Mouse (Mus musculus) stomach, embryonic 15.5 days (tissue): ENCODE results near the gene Kitl. TPM values are rescaled to one million over a fixed set of nuclear protein-coding genes. Genes with fewer than 3 reads are reported as not detected.

Experiments
- ATAC-seq: fragments of 200-750 bp; cut with Nextera tagmentation; 2 replicates; pipeline ENCODE4 v1.8.0; 2017; ENCODE audit warnings: low read depth, moderate number of reproducible peaks, moderate TSS enrichment; ENCODE audit not compliant: insufficient read depth, low FRiP score
- H3K27ac ChIP-seq: fragments of 300-500 bp; sonication (generic); 2 replicates; pipeline ENCODE4 v1.5.1; 2015; ENCODE audit warnings: mild to moderate bottlenecking, inconsistent platforms
- H3K27me3 ChIP-seq: fragments of 300-500 bp; sonication (generic); replicated peaks from 2 replicates; pipeline ENCODE4 v1.6.1; 2015; ENCODE audit warnings: inconsistent platforms
- H3K36me3 ChIP-seq: fragments of 300-500 bp; sonication (generic); 2 replicates; pipeline ENCODE4 v1.6.1; 2015; ENCODE audit warnings: inconsistent platforms
- H3K4me1 ChIP-seq: fragments of 300-500 bp; sonication (generic); 2 replicates; pipeline ENCODE4 v1.6.1; 2015; ENCODE audit warnings: inconsistent platforms
- H3K4me2 ChIP-seq: fragments of 300-500 bp; sonication (generic); 2 replicates; pipeline ENCODE4 v1.6.1; 2015; ENCODE audit warnings: mild to moderate bottlenecking, inconsistent platforms
- H3K4me3 ChIP-seq: fragments of 300-500 bp; sonication (generic); replicated peaks from 2 replicates; pipeline ENCODE4 v1.5.1; 2015; ENCODE audit warnings: inconsistent platforms
- H3K9ac ChIP-seq: fragments of 300-500 bp; sonication (generic); 2 replicates; pipeline ENCODE4 v1.6.1; 2015; ENCODE audit warnings: inconsistent platforms
- H3K9me3 ChIP-seq: fragments of 300-500 bp; sonication (generic); 2 replicates; pipeline ENCODE4 v1.6.1; 2016; ENCODE audit warnings: inconsistent platforms
- WGBS: fragments of 180-500 bp; shearing (Covaris S2); methylation state at CpG from one replicate; pipeline ENCODE4 v1.1.7; 2015; 5-methylcytosine and 5-hydroxymethylcytosine counted together
- polyA plus RNA-seq: library from polyadenylated mRNA; unstranded; fragments of >200 nt; fragmentation: Nextera tagmentation; extraction: Ambion mirVana; gene quantifications from 2 replicates; pipeline ENCODE4 v1.2.1, GENCODE M21; 2015

Gene Kitl
- polyA plus RNA-seq, 1 experiment from 2014 or later, result 32.0 TPM

DNA sequence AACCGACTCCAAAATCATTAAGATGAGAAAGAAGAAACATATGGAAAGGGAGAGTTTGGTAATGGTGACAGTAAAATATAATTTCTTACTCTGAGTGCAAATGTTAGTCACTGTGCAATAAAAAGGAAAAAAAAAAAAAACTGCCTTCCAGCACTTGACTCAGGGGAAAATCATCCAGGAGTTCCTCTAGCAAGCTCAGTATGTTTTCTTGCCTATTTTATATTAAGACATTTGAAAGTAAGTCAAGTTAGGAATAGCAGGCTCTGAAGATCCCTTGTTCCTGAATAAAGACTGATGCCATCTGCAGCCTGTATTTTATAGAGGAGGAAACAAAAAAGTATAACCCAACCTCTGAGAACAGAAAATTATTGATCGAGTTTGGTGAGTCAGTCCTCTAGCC is 39.7 kb downstream of the Kitl start:
- H3K27me3 ChIP-seq, result no peaks in the 10 kb centered on the region
- H3K4me1 ChIP-seq, result peaks cover 7% of the 10 kb centered on the region; the same call in 1 of the 2 replicates
- no peak overlapping the region for H3K27ac ChIP-seq
- no peak for ATAC-seq
- no peak overlapping the region for H3K4me3 ChIP-seq
- no peak overlapping the region for H3K9ac ChIP-seq
- H3K9me3 ChIP-seq, result no peaks in the 10 kb centered on the region
- no peak overlapping the region for H3K4me2 ChIP-seq
- H3K36me3 ChIP-seq, result 0 out of 2 replicates have a peak, but pooled peaks cover 4% of the 10 kb centered on the region
- 85% methylated on average over 2 of the region's 2 CpGs for WGBS

DNA sequence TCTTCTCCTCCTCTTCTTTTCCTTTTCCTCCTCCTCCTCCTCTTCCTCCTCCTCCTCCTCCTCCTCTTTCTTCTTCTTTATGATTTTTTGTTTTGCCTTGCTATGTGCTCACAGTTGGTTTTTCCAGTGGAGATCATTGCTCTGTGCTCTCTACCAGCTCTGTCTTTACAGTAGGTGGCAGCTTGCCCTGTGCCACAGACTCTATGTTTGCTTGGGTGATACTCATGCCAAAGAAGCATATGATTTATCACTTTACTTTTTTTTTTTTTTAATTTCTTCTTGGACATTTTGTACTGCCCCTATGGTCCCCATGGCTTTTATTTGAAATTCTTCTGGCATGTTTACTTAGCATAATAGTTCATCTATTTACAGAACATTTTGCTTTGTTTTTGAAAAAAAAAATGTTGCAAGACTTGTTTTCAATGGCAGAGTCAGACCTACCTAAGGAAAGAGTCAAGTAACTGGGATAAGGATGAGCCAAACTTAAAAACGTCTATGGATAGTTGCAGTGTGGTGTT is 41.7 kb downstream of the Kitl start:
- Histone ChIP-seq H3K4me3 (no peak overlapping the region), H3K9ac (no peak overlapping the region), H3K4me2 (no peak overlapping the region), H3K9me3 (no peaks in the 10 kb centered on the region), H3K36me3 (0 out of 2 replicates have a peak, but pooled peaks cover 2% of the 10 kb centered on the region), H3K27me3 (no peaks in the 10 kb centered on the region), H3K4me1 (peaks cover 7% of the 10 kb centered on the region; the same call in 1 of the 2 replicates), H3K27ac (no peak overlapping the region)
- WGBS, result 45% methylated on average over 1 of the region's 1 CpGs
- no peak for ATAC-seq

DNA sequence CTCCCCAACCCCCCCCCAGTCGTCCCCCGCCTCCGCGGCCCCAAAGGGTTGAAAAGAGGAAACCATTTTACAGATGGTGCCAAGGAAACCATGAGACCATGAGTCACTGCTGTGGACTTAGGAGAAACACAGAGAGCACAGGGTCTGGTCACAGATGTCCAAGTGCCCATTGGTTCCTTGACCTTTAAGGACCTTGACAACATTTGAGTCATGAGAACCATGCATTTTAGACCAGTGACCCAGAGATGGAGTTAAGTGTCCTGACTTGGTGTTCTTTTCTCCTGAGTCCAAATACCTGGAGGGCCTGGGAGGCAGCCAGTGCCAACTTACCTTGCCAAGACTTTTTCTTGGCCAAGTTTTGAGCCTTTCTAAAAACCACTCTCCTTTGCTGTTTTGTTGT is 43.9 kb downstream of the Kitl start:
- H3K4me2 ChIP-seq, result no peak overlapping the region
- no peak for ATAC-seq
- H3K9me3 ChIP-seq, result no peaks in the 10 kb centered on the region
- no peak overlapping the region for H3K9ac ChIP-seq
- H3K4me3 ChIP-seq, result no peak overlapping the region
- no peaks in the 10 kb centered on the region for H3K36me3 ChIP-seq
- H3K4me1 ChIP-seq, result peaks cover 4% of the 10 kb centered on the region; the same call in 1 of the 2 replicates
- H3K27ac ChIP-seq, result no peak overlapping the region
- WGBS, result 81% methylated on average over 4 of the region's 4 CpGs
- H3K27me3 ChIP-seq, result no peaks in the 10 kb centered on the region

DNA sequence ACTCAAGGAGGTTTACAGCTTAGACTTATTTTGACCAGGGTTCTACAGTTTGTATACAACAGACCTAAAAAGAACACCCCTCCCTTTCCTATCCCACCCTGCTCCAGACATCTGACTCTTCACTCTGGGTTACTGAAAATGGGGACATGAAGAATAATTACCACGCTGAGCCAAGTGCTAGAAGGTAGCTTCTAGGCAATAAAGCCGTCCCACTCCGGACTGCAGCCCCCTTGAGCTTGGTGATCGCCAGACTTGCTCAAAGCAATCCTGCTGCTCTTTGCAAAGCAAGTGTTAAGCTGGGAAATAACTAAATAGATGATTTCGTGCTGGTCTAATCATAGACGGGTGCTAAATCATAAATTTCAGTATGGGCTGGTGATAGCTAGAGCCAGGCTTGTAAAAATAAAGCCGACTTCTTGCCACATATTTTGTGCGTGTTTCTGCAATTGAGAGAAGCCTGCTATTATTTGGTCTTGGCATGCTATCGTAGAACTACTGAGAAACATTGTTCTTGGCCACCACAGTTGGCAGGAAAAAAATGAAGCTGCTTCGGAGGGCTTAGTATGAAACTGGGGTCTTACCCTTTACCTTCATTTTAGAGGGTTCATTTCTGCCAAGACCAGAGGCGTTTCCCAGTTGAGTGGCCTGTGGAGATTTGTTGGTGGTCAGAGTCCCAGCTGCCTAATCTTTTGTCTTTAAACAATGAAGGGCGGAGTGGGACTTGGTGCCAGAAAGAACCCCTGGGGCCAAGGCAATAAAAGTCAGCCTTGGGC is 50.3 kb downstream of the Kitl start:
- no peak for ATAC-seq
- H3K9me3 ChIP-seq, result no peaks in the 10 kb centered on the region
- H3K36me3 ChIP-seq, result no peaks in the 10 kb centered on the region
- H3K9ac ChIP-seq, result no peak overlapping the region
- no peaks in the 10 kb centered on the region for H3K27me3 ChIP-seq
- H3K4me1 ChIP-seq, result 0 out of 2 replicates have a peak, but pooled peaks cover 6% of the 10 kb centered on the region
- WGBS, result 52% methylated on average over 12 of the region's 12 CpGs
- H3K27ac ChIP-seq, result no peak overlapping the region
- no peak overlapping the region for H3K4me2 ChIP-seq
- no peak overlapping the region for H3K4me3 ChIP-seq

DNA sequence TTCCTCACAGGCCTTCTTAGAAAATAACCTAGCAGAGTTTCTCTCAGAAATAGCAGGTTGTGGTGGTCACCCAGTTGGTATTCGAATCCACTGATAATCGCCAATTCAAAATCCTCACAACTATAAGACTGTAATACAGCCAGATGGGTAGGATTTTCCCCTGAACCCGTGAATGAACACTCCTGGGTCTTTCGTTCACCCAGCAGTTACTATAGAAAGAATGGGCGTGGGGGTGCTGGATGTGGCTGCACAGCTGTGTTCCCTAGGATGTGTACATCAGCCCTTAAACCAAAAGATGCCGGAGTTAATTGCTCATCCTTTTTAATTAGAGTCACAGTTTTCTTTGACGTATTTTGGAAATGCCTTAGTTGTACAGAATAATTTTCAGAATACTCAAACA is 50.9 kb downstream of the Kitl start:
- no peak for ATAC-seq
- WGBS, result 77% methylated on average over 7 of the region's 7 CpGs
- Histone ChIP-seq H3K4me1 (0 out of 2 replicates have a peak, but pooled peaks cover 6% of the 10 kb centered on the region), H3K4me3 (no peak overlapping the region), H3K27me3 (no peaks in the 10 kb centered on the region), H3K4me2 (no peak overlapping the region), H3K9me3 (no peaks in the 10 kb centered on the region), H3K27ac (no peak overlapping the region), H3K9ac (no peak overlapping the region), H3K36me3 (no peaks in the 10 kb centered on the region)

DNA sequence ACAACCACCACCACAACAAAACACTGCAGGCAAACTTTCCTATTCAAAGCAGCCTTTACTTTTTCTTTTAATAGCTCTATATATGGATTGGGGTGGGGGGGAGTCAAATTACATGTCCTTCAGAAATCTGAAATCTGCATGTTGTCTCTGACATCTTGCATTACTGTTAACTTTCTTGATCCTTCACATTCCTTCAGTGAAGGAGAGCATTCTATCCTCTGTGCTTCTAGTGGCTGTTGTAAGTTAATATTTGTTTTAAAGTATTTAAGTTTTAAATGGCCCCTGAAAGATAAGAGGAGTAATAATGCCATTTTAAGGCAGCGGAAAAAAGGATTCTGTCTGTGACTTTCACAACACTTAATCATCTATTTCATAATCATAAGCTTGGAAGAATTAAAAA is 57.2 kb downstream of the Kitl start:
- no peak overlapping the region for H3K27ac ChIP-seq
- H3K4me3 ChIP-seq, result no peak overlapping the region
- H3K9ac ChIP-seq, result no peak overlapping the region
- H3K4me2 ChIP-seq, result no peak overlapping the region
- 58% methylated on average over 1 of the region's 1 CpGs for WGBS
- H3K27me3 ChIP-seq, result no peaks in the 10 kb centered on the region
- H3K36me3 ChIP-seq, result no peaks in the 10 kb centered on the region
- no peaks in the 10 kb centered on the region for H3K4me1 ChIP-seq
- no peaks in the 10 kb centered on the region for H3K9me3 ChIP-seq
- ATAC-seq, result no peak

GRCm38 (mm10) chr10:100073092-100073491 is 57.7 kb downstream of the Kitl start:
- no peak for ATAC-seq
- Histone ChIP-seq H3K4me1 (no peaks in the 10 kb centered on the region), H3K4me3 (no peak overlapping the region), H3K9me3 (no peaks in the 10 kb centered on the region), H3K36me3 (no peaks in the 10 kb centered on the region), H3K9ac (no peak overlapping the region), H3K27me3 (no peaks in the 10 kb centered on the region), H3K4me2 (no peak overlapping the region), H3K27ac (no peak overlapping the region)

GRCm38 (mm10) chr10:100101115-100101514 is 85.7 kb downstream of the Kitl start:
- Histone ChIP-seq H3K4me2 (no peak overlapping the region), H3K4me1 (no peaks in the 10 kb centered on the region), H3K27me3 (no peaks in the 10 kb centered on the region), H3K9ac (no peak overlapping the region), H3K27ac (no peak overlapping the region), H3K36me3 (0 out of 2 replicates have a peak, but pooled peaks cover 5% of the 10 kb centered on the region), H3K4me3 (no peak overlapping the region), H3K9me3 (no peaks in the 10 kb centered on the region)
- no peak for ATAC-seq
- 20% methylated on average over 3 of the region's 3 CpGs for WGBS

DNA sequence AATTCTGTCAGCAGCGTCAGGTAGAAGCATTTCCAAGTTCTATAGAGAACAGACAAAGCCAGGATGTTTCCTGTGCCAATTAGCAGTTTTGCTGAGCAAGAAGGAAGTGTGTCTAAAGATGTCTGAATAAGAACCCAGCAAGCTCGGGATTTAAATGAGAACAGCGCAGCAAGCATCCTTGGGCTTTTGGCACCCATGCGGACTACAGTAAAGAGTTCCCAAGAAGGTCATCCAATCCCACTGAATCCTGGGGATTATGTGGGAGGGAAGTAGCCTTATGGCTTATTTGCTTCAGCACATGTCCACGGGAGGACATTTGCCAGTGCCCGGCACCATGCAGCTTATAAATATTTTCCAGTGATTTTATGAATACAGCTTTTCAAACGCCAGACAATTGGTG is 95.8 kb downstream of the Kitl start:
- H3K27me3 ChIP-seq, result no peaks in the 10 kb centered on the region
- H3K9me3 ChIP-seq, result no peaks in the 10 kb centered on the region
- no peaks in the 10 kb centered on the region for H3K36me3 ChIP-seq
- no peaks in the 10 kb centered on the region for H3K4me1 ChIP-seq
- H3K4me3 ChIP-seq, result no peak overlapping the region
- ATAC-seq, result no peak
- WGBS, result 61% methylated on average over 7 of the region's 7 CpGs
- H3K4me2 ChIP-seq, result no peak overlapping the region
- no peak overlapping the region for H3K27ac ChIP-seq
- H3K9ac ChIP-seq, result no peak overlapping the region

- 77% methylated on average over 2 of the region's 2 CpGs for WGBS
- no peak overlapping the region for H3K27ac ChIP-seq
- no peak overlapping the region for H3K4me2 ChIP-seq
These were observed 100.1 kb downstream of the Kitl start for GRCm38 (mm10) chr10:100115570-100115969.

DNA sequence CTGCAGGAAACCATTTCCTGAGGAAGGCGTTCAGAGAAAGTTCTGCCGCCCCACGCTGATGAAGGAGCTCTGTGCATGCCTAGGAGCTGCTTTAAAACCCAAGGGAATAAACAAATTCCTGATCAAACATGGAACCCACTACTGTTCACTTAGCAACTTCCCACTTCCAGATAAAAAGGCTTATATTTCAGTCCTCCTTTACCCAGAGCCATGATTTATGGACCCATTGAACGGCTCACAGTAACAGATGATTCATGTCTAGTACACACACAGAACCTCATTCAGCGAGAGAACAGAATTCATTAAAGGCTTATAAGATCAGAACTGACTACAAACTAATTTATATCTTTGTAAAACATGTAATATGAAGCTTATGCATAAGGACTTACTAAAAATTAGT is 109.0 kb downstream of the Kitl start:
- Histone ChIP-seq H3K4me1 (no peaks in the 10 kb centered on the region), H3K9ac (no peak overlapping the region), H3K4me2 (no peak overlapping the region), H3K4me3 (no peak overlapping the region), H3K27ac (no peak overlapping the region), H3K9me3 (no peaks in the 10 kb centered on the region), H3K27me3 (no peaks in the 10 kb centered on the region), H3K36me3 (no peaks in the 10 kb centered on the region)
- ATAC-seq, result no peak
- 40% methylated on average over 5 of the region's 5 CpGs for WGBS

More at GRCm38 (mm10) chr10:100115570-100115969, 100.1 kb downstream of the Kitl start:
- H3K9me3 ChIP-seq, result no peaks in the 10 kb centered on the region
- H3K4me3 ChIP-seq, result no peak overlapping the region
- H3K27me3 ChIP-seq, result no peaks in the 10 kb centered on the region
- H3K9ac ChIP-seq, result no peak overlapping the region
- ATAC-seq, result no peak
- H3K4me1 ChIP-seq, result no peaks in the 10 kb centered on the region
- no peaks in the 10 kb centered on the region for H3K36me3 ChIP-seq

DNA sequence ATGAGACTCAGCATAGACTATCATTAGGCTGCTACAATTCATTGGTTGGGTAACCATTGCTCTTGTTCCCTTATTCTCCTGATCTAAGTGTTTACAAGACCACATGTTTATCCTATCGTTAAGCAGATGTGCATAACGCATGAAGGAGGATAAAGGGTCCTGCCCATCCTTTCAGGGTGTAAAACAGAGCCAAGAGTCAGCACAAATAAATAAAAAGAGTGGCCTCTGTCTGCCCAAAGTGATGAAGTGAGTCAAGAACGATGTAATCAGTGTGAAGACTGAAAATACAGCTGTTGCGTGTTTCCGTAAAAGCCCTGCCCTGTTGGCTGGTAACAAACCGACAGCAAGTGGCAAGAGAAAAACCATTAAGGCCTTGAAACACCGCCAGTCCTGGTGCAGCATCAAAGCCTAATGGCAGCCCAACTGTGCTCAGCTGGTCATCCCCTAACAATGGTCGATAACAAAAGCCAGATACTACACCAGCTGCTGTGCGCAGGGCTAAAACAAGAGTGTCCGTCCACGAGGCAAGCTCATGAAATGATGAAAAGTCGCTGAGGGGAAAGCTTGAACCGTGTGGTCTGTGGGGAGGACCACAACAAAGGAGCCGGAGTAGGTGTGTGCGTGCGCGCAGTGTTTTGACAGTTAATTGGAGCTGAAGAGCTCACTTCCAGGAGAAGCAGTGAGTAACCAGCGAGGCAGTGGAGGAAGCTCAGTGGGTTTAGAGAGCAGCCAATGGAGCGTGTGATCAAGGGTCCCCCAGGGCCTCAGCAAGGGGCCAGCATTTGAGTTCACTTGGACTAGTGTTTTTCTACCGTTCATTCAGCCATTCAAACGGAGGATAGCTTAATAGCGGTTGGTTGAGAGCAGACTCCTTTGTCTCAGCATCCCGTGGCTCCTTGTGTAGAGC is 112.7 kb downstream of the Kitl start:
- Histone ChIP-seq H3K4me1 (no peaks in the 10 kb centered on the region), H3K27ac (no peak overlapping the region), H3K27me3 (no peaks in the 10 kb centered on the region), H3K9ac (no peak overlapping the region), H3K9me3 (no peaks in the 10 kb centered on the region), H3K36me3 (no peaks in the 10 kb centered on the region), H3K4me3 (no peak overlapping the region), H3K4me2 (no peak overlapping the region)
- no peak; the same call in 1 of the 2 replicates for ATAC-seq
- WGBS, result 64% methylated on average over 23 of the region's 23 CpGs
